In the genomic region with DNA sequence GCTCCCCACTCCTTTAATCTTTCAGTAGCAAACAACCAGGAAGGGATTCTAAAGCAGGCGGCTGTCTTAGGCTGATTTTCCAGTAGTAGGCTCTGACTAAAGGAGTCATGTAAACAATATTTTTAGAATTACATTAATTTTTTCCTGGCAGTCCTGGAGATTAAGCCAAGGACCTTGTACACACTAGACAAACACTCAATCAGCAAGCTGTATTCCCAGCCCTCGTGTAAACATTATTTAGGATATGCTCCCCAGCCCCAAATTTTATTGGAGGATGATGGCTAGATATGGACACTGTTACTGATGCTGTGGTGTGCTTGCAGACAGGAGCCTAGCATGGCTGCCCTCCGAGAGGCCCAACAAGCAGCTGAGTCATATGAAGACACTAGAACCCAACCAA, we compare ENCODE assay signal across 25 mouse cellular contexts.
"Had no signal": no experiment of that assay in that cellular context is flagged by ENCODE, and none has a peak within 500 bp of the region (broad histone marks: within the 10 kb centered on the region; RNA-seq: fewer than 3 reads in every experiment).

No protein-coding gene starts in this region.

- H3K4me2 ChIP-seq: heart, embryonic 12.5 days; hindbrain, embryonic 12.5 days; hindbrain, embryonic 14.5 days; intestine, embryonic 15.5 days; limb, embryonic 12.5 days had no signal

- H3K36me3 ChIP-seq: heart, embryonic 10.5 days; heart, embryonic 12.5 days; hindbrain, embryonic 10.5 days; hindbrain, embryonic 12.5 days; intestine, embryonic 15.5 days; limb, embryonic 10.5 days; limb, embryonic 12.5 days had no signal

- ATAC-seq: forebrain, postnatal 0 days; hindbrain, embryonic 16.5 days; inflammation-experienced regulatory T-cells, adult 6 months; intestine, embryonic 15.5 days; intestine, postnatal 0 days had no signal

- DNase-seq: forebrain, postnatal 0 days; gastrocnemius, adult 2 months; gastrocnemius, postnatal 10 days; gastrocnemius, postnatal 25 days; heart, postnatal 10 days; heart, postnatal 4 days; kidney, adult 18-20 months; kidney, adult 8-10 months; kidney, postnatal 10 days; kidney, postnatal 25 days; kidney, postnatal 4 days; liver had no signal

- H3K27ac ChIP-seq: gastrocnemius, adult 2 months; heart, embryonic 10.5 days; hindbrain, embryonic 10.5 days; hindbrain, embryonic 12.5 days; hindbrain, embryonic 14.5 days; intestine, embryonic 15.5 days; layer of hippocampus, adult 2 months; left cerebral cortex, adult 2 months; limb, embryonic 10.5 days; limb, embryonic 12.5 days had no signal

- H3K9ac ChIP-seq: forebrain, postnatal 0 days; heart, embryonic 12.5 days; hindbrain, embryonic 12.5 days; hindbrain, embryonic 14.5 days; intestine, embryonic 15.5 days; limb, embryonic 12.5 days had no signal

- H3K4me3 ChIP-seq: gastrocnemius, adult 2 months; heart, embryonic 10.5 days; heart, embryonic 12.5 days; hindbrain, embryonic 10.5 days; hindbrain, embryonic 12.5 days; intestine, embryonic 15.5 days; layer of hippocampus, adult 2 months; left cerebral cortex, adult 2 months; limb, embryonic 10.5 days; limb, embryonic 12.5 days had no signal

- H3K9me3 ChIP-seq: heart, embryonic 10.5 days; heart, embryonic 12.5 days; hindbrain, embryonic 10.5 days; hindbrain, embryonic 12.5 days; intestine, embryonic 15.5 days; limb, embryonic 10.5 days; limb, embryonic 12.5 days had no signal

- H3K4me1 ChIP-seq: heart, embryonic 10.5 days; heart, embryonic 12.5 days; intestine, embryonic 15.5 days; limb, embryonic 10.5 days had no signal

- H3K27me3 ChIP-seq: heart, embryonic 12.5 days; hindbrain, embryonic 12.5 days; intestine, embryonic 15.5 days; limb, embryonic 12.5 days had no signal
